Mouse (Mus musculus): ENCODE data around the gene Tmem178. TPM values are rescaled to one million over a fixed set of nuclear protein-coding genes. Genes with fewer than 3 reads are reported as not detected.

The Tmem178 gene
- polyA plus RNA-seq, 1 experiment from 2014 or later = 0.66 TPM

GRCm38 (mm10) chr17:81038707-81039408 lies 94.4 kb downstream of the Tmem178 start:
- no peak overlapping the region for H3K4me3 ChIP-seq (ENCODE audit: inconsistent target)
- peaks cover 51% of the 10 kb centered on the region; the same call in 1 of the 2 replicates for H3K36me3 ChIP-seq (ENCODE audit: inconsistent target)
- 96% methylated on average over 2 of the region's 2 CpGs for WGBS (ENCODE audit: missing documents)
- H3K27ac ChIP-seq = no peak overlapping the region
- H3K79me2 ChIP-seq (ENCODE audit: inconsistent target) = no peaks in the 10 kb centered on the region

DNA sequence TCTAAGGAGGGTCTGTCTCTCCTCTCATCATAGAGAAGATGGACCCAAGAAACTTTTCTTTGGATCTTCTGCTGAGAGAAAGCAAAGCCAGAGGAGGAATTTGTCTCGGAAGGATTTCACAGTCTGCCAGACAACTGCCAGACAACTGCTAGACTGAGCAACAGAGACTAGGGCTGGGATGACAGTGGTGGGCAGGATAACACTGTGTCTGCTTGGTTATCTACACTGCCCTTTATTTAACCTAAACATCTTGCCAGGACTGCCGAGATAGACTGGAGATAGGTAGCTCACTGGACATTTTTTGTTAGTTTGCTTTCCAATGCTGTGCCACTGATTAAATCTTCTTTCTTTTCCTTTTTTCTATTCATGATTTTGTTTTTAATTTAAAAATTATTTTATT lies 97.2 kb downstream of the Tmem178 start:
- Histone ChIP-seq H3K79me2 (ENCODE audit: inconsistent target) (no peaks in the 10 kb centered on the region), H3K27ac (no peak overlapping the region), H3K4me3 (ENCODE audit: inconsistent target) (no peak overlapping the region), H3K36me3 (ENCODE audit: inconsistent target) (peaks cover 43% of the 10 kb centered on the region; the same call in 1 of the 2 replicates)
- WGBS (ENCODE audit: missing documents) = 94% methylated on average over 2 of the region's 2 CpGs

DNA sequence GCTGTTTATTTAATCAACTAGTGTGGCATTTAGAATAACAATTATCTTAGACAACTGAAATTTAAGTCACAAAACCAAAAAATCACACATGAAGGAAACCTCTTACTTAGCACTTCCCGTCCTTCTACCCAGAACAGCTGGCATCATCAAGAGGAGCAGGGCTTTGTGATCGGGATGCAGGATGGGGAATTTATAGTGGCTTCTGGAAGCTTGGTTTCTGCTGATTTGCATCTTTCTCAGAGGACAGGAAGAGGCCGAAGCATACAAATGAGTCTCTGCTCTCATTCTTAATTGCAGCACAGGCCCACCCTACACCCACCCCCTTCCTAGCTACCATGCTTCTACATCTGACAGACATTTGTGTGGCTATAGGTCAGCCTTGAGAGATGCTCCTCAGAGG lies 99.9 kb downstream of the Tmem178 start:
- Histone ChIP-seq H3K4me3 (ENCODE audit: inconsistent target) (no peak overlapping the region), H3K36me3 (ENCODE audit: inconsistent target) (peaks cover 28% of the 10 kb centered on the region; the same call in 1 of the 2 replicates), H3K79me2 (ENCODE audit: inconsistent target) (no peaks in the 10 kb centered on the region), H3K27ac (no peak overlapping the region)
- 97% methylated on average over 3 of the region's 3 CpGs for WGBS (ENCODE audit: missing documents)

DNA sequence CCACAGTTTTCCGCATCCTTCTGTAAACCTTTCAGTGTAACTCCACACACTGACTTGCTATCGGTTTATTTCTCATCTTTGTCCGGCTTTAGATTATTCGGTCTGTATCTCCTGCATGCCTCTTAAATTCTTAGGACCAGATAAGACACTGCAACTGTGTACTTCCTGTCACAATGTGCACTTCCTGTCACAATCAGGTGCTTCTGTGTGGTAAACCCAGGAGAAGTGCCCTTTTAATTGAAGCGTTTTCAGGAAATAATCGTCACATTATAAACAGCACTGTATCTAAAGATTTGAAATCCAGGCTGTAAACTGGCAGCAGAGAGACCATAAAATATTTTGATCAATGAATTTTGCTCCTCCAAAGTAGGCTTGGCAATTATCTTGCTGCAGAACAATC lies 100.7 kb downstream of the Tmem178 start:
- peaks cover 26% of the 10 kb centered on the region; the same call in 1 of the 2 replicates for H3K36me3 ChIP-seq (ENCODE audit: inconsistent target)
- H3K27ac ChIP-seq = no peak overlapping the region
- WGBS (ENCODE audit: missing documents) = 87% methylated on average over 5 of the region's 6 CpGs
- H3K4me3 ChIP-seq (ENCODE audit: inconsistent target) = no peak overlapping the region
- no peaks in the 10 kb centered on the region for H3K79me2 ChIP-seq (ENCODE audit: inconsistent target)

DNA sequence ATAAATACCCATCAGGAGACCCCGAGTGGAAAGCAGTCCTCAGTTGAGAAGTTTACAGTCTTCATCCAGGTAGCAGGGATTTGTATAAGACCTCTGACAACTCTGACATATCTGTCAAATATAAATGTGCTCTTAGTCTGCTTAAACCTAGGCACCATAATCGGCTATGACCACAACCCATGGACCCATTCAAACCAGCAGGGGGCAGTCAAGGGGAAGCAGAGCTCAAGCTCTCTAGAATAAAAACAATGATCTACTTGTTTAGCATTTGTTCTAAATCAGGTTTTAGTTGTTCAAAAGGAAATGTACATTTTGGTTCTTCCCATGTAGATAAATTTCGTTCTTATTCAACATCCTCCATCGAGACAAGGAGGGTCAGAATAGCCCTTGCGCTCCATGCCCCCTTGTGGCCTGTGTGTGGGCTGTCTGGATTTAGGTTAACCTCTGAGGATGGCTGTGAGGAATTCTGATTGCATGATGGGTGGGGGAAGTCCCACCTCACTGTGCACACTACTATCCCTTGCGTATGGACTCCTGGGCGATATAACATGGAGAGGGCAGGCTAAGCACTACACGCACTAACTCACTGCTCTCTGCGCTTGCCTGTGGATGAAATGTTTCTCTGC lies 101.2 kb downstream of the Tmem178 start:
- Histone ChIP-seq H3K36me3 (ENCODE audit: inconsistent target) (peaks cover 26% of the 10 kb centered on the region; the same call in 1 of the 2 replicates), H3K79me2 (ENCODE audit: inconsistent target) (no peaks in the 10 kb centered on the region), H3K4me3 (ENCODE audit: inconsistent target) (no peak overlapping the region), H3K27ac (no peak overlapping the region)
- WGBS (ENCODE audit: missing documents) = 84% methylated on average over 9 of the region's 9 CpGs

- peaks cover 32% of the 10 kb centered on the region for H3K36me3 ChIP-seq (ENCODE audit: inconsistent target)
- no peak overlapping the region for H3K4me3 ChIP-seq (ENCODE audit: inconsistent target)
- H3K27ac ChIP-seq = no peak overlapping the region
- 92% methylated on average over 7 of the region's 7 CpGs for WGBS (ENCODE audit: missing documents)
- no peaks in the 10 kb centered on the region for H3K79me2 ChIP-seq (ENCODE audit: inconsistent target)
Measured at GRCm38 (mm10) chr17:81047930-81048564, 103.6 kb downstream of the Tmem178 start.

Other genes starting within 250 kb of the Tmem178 start
- gene Map4k3, start 216.1 kb upstream of the Tmem178 start, polyA plus RNA-seq (2018) = 17.9 to 30.8 TPM (median 27.0 TPM) in 3 replicates
- gene Thumpd2, start 120.5 kb downstream of the Tmem178 start, polyA plus RNA-seq (2018) = 3.6 to 4.6 TPM (median 4.2 TPM) in 3 replicates

All from macrophage (primary cell).